Mouse (Mus musculus) C2C12 (cell line): Measurements from ENCODE around the gene Lfng.

Experiments
- CTCF ChIP-seq: IDR thresholded peaks from one replicate; pipeline ENCODE4 v1.5.1; 2011; ENCODE audit not compliant: control insufficient read depth, insufficient read depth, insufficient read length
- MYOD1 ChIP-seq: IDR thresholded peaks from one replicate; pipeline ENCODE4 v1.6.1; 2011; ENCODE audit warnings: low read depth; ENCODE audit not compliant: control insufficient read depth, insufficient read length

GRCm38 (mm10) chr5:140639871-140640270, 32.8 kb downstream of the Lfng start:
- no peak for TF ChIP-seq CTCF
- no peak for TF ChIP-seq MYOD1
